Comparison of ENCODE assay signal across 8 mouse cellular contexts in the genomic region with DNA sequence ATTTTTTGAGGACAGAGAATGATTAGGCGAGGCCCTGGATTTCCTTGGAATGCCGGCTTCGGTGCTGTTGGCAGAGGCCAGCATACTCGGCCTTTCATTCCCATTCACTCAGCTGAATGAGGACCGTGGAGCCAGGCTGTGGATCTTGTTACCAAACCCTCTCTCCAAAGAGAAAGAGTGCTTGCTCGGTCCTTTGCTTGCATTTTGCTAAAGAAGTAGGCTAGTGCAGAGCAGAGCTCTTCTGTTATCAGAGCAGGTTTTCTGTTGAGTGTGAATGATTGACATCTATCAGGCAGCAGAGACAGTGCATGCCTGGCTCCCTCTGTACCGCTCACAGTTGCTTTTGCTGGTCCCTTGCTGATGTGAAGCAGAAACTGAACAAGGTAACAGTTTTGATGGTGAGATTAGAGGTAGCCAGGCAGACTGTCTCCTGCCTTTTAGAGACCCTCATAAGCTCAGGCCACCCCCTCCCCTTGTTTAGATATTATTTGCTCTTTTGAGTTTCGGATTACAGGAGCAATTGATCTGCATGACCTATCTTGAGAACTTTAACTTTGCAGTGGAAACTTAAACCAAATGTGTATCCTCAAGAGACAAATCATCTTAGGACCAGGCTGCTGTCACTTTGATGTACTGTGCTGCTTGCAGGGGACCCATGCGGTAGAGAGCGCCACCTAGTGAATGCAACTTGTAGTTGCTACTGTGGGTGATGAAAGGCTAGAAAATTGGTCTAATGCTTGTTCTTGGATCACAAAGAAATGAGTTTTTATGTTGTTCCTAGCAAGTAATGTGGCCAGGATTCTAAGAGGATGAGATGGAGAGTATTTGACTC. TPM values are rescaled to one million over a fixed set of nuclear protein-coding genes. Genes with fewer than 3 reads are reported as not detected.
DNase-seq lines count a peak whose midpoint lies in the region; ATAC-seq and TF ChIP-seq lines count a peak whose summit lies in the region.

No protein-coding gene starts in this region.

- no peak for ATAC-seq in intestine, postnatal 0 days
- no peak for ATAC-seq in intestine, embryonic 16.5 days

- no peaks in the 10 kb centered on the region for H3K27me3 ChIP-seq in intestine, postnatal 0 days (replicated peaks; ENCODE audit: control insufficient read depth, insufficient read depth, low read length)
- H3K27me3 ChIP-seq in intestine, embryonic 16.5 days (replicated peaks; ENCODE audit: control insufficient read depth, insufficient read depth, low read length), result no peaks in the 10 kb centered on the region

- TF ChIP-seq CTCF in intestine, postnatal 0 days (IDR thresholded peaks at IDR 0.05; ENCODE audit: low read depth), result peak; percentile 95

- H3K4me1 ChIP-seq in intestine, postnatal 0 days (replicated peaks; ENCODE audit: control insufficient read depth, insufficient read depth, low read length), result no peaks in the 10 kb centered on the region
- 0 out of 2 replicates have a peak, but pooled peaks cover 4% of the 10 kb centered on the region for H3K4me1 ChIP-seq in intestine, embryonic 16.5 days (ENCODE audit: control insufficient read depth, insufficient read depth, low read length)

- H3K9ac ChIP-seq in intestine, postnatal 0 days (ENCODE audit: low read depth, low read length), result no peak overlapping the region
- H3K9ac ChIP-seq in intestine, embryonic 16.5 days (ENCODE audit: low read depth, low read length), result no peak overlapping the region

- no peak overlapping the region for H3K4me2 ChIP-seq in intestine, postnatal 0 days (replicated peaks; ENCODE audit: low read depth)
- H3K4me2 ChIP-seq in intestine, embryonic 16.5 days (ENCODE audit: low read depth, low read length), result no peak overlapping the region

- no peak overlapping the region for H3K27ac ChIP-seq in intestine, postnatal 0 days (ENCODE audit: low read depth, low read length)
- H3K27ac ChIP-seq in intestine, embryonic 16.5 days (ENCODE audit: low read length), result no peak overlapping the region

- no peaks in the 10 kb centered on the region for H3K36me3 ChIP-seq in intestine, postnatal 0 days (ENCODE audit: control insufficient read depth, insufficient read depth)
- no peaks in the 10 kb centered on the region for H3K36me3 ChIP-seq in intestine, embryonic 16.5 days (ENCODE audit: control insufficient read depth, insufficient read depth, low read length)

- WGBS in intestine, postnatal 0 days, result 35% methylated on average over 10 of the region's 10 CpGs
- 32% methylated on average over 10 of the region's 10 CpGs for WGBS in intestine, embryonic 16.5 days

- H3K9me3 ChIP-seq in intestine, postnatal 0 days (ENCODE audit: control insufficient read depth), result no peaks in the 10 kb centered on the region
- H3K9me3 ChIP-seq in intestine, embryonic 16.5 days (ENCODE audit: control insufficient read depth, low read length), result no peaks in the 10 kb centered on the region

- peak; percentile 57 for DNase-seq in MN1 (ENCODE audit: low spot score)
- DNase-seq in cerebellum, postnatal 36 days, result peak; percentile 45 to 51
- DNase-seq in heart, adult 9 months (ENCODE audit: low spot score in 2 of 2), result peak; percentile 17 to 31
- peak; percentile 51 to 75 for DNase-seq in kidney, postnatal 36 days
- peak; percentile 31 for DNase-seq in lung, postnatal 25 days (ENCODE audit: low spot score)
- DNase-seq in testis, postnatal 10 days (ENCODE audit: low spot score), result peak; percentile 54

- no peak overlapping the region for H3K4me3 ChIP-seq in intestine, postnatal 0 days (ENCODE audit: low read depth, low read length)
- no peak overlapping the region for H3K4me3 ChIP-seq in intestine, embryonic 16.5 days (ENCODE audit: low read length)

RNA-seq across cellular contexts. Expression of gene Stx18, which starts 47.2 kb away (rescaled TPM):
- 21.7 and 22.4 TPM in 2 replicates for polyA plus RNA-seq in intestine, postnatal 0 days (2015; fragmentation: Nextera tagmentation; extraction: Ambion mirVana)
- polyA plus RNA-seq in intestine, embryonic 16.5 days (2015; fragmentation: Nextera tagmentation; extraction: Ambion mirVana), result 34.4 and 35.8 TPM in 2 replicates
